Mouse (Mus musculus) macrophage (primary cell): ENCODE measurements around the gene Adgrl4. TPM values are rescaled to one million over a fixed set of nuclear protein-coding genes. Genes with fewer than 3 reads are reported as not detected.

Experiments
- H3K27ac ChIP-seq: fragments of 350-480 bp; formaldehyde crosslinking; 2 replicates; pipeline ENCODE4 v1.9.0; 2021
- H3K36me3 ChIP-seq: fragments of 350-480 bp; formaldehyde crosslinking; 2 replicates; pipeline ENCODE4 v1.9.0; 2021; ENCODE audit errors: inconsistent target
- H3K4me3 ChIP-seq: fragments of 350-480 bp; formaldehyde crosslinking; 2 replicates; pipeline ENCODE4 v1.9.0; 2021; ENCODE audit errors: inconsistent target
- H3K79me2 ChIP-seq: fragments of 350-480 bp; formaldehyde crosslinking; 2 replicates; pipeline ENCODE4 v1.9.0; 2021; ENCODE audit errors: inconsistent target
- WGBS: methylation state at CpG from one replicate; pipeline ENCODE4 v1.1.7; 2026; ENCODE audit warnings: inconsistent platforms; ENCODE audit not compliant: missing documents; 5-methylcytosine and 5-hydroxymethylcytosine counted together
- polyA plus RNA-seq: library from polyadenylated mRNA; stranded (reverse); fragments of 250-400 nt; gene quantifications from 3 replicates; pipeline ENCODE4 v1.2.4, GENCODE M21; 2018; ENCODE audit warnings: inconsistent platforms

The Adgrl4 gene
- polyA plus RNA-seq, 1 experiment from 2014 or later = 0.19 TPM

DNA sequence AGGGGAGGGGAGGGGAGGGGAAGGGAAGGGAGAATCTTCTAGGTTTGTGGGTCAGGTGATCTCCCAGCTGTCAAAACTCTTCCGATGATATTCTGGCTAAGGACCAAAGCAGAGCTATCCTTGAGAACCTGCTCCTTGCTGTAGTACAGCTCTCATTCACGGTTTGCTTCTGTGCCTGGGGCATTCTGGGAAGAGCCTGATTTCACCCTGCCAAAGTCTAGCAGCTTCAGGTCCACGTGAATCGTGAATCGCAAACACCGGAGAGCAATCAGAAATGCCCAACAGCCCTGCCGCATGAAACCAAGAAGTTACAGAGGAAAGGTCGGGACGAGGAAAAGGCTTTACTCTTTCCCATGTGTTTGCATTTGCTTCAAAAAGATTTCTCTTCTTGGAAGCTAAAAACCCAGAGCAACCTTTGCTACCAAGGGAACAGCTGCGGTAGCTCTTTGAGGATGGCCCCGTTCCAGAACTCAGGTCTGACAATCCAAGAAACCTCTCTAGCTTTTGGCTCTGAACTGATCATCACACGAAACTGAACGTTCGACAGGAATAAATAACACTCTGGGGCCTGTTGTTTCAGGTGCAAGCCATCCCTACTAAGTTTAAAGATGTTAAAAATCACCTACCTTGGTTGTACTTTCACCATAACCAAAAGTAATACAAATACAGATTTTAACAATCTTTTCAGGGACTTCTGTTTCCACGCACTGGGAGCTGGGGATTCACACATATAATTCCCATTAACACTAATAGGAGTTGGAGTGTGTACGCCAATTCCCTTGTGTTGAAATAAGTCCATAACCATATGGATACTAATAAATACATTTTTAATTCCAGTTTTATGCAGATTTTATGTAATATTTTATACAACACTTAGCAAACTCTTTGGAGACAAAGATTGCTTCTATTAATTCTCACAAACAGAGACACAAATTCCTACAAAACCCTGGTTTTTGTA, 128.3 kb downstream of the Adgrl4 start:
- H3K4me3 ChIP-seq = no peak overlapping the region
- H3K79me2 ChIP-seq = no peaks in the 10 kb centered on the region
- 83% methylated on average over 16 of the region's 16 CpGs for WGBS
- no peak overlapping the region for H3K27ac ChIP-seq
- H3K36me3 ChIP-seq = no peaks in the 10 kb centered on the region

DNA sequence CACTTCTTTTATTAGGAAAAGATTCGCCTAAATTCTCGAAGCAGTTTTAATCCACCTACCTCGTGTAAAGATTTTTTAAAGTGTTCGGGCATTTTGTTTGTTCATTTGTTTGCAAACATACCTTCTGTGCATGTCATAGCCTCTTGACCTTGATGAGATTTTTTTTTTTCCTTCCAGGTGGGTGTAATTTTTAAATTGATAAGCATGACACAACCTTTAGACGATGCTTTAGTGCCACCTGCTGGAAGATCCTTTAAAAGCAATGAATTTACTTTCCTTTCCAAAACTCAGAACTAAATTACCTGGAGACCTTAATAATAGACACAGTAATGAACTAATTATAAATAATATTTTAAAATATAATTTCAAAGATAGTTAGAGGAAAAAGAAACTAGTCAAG, 128.9 kb downstream of the Adgrl4 start:
- Histone ChIP-seq H3K4me3 (no peak overlapping the region), H3K36me3 (no peaks in the 10 kb centered on the region), H3K27ac (no peak overlapping the region), H3K79me2 (no peaks in the 10 kb centered on the region)
- WGBS = 73% methylated on average over 5 of the region's 5 CpGs

DNA sequence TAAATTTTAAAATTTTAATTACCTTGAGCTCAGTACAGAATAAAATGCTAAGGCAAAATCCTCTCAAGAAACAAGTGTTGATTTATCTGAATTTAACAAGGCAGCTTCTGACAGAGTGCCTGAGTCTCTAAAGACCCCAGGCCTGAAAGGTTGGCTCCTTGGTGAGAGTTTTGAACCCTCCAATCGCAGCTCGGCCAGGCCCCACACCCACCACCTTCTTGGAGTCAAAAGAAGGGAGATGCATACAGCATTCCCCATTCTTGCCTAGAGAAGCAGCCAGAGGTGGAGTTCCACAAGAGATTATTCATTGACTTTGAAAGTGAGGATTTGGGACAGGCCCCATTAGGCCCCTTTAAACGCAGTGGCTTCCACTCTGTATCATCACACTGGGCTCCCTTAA, 129.9 kb downstream of the Adgrl4 start:
- H3K36me3 ChIP-seq = no peaks in the 10 kb centered on the region
- 89% methylated on average over 3 of the region's 3 CpGs for WGBS
- H3K27ac ChIP-seq = no peak overlapping the region
- H3K4me3 ChIP-seq = no peak overlapping the region
- H3K79me2 ChIP-seq = no peaks in the 10 kb centered on the region

DNA sequence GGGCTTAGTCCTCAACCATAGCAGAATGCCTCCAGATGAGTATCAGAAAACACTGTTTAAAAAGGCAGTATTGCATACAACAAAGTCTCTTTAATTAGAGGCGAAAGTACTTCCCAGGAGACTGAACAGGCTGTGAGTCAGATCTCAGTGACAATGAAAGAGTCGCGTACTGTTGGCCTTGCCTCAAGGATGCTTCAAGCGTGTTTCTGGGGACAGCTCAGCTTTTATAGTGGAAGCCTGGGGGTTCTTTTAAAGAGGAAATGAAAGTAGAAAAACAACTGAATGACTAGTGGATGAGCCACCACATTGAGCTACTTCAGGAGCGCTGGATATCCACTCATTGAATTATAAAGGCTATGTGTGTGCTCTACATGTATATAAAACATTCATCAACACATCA, 134.4 kb downstream of the Adgrl4 start:
- Histone ChIP-seq H3K79me2 (no peaks in the 10 kb centered on the region), H3K4me3 (no peak overlapping the region), H3K27ac (no peak overlapping the region), H3K36me3 (no peaks in the 10 kb centered on the region)
- WGBS = 62% methylated on average over 5 of the region's 5 CpGs

DNA sequence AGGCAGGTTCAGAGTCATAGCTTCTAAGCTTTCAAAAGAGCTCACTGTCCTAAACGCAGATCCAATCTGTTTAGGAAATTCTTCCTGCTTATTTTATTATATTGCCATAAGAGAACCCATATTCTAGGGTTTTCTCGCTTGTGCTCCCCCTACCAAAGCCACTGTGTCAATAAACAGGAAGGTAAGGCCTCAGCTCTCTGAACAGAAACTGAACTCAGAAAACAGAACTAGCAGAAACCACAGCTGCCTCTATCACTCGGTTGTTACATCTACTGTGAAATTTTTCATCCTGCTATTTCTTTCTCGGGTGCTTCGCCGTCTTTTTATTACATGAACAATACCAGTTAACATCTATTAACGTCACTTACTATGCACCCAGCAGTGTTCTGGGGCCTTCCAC, 137.6 kb downstream of the Adgrl4 start:
- no peaks in the 10 kb centered on the region for H3K36me3 ChIP-seq
- 11% methylated on average over 7 of the region's 7 CpGs for WGBS
- no peaks in the 10 kb centered on the region for H3K79me2 ChIP-seq
- H3K27ac ChIP-seq = no peak overlapping the region
- no peak overlapping the region for H3K4me3 ChIP-seq

DNA sequence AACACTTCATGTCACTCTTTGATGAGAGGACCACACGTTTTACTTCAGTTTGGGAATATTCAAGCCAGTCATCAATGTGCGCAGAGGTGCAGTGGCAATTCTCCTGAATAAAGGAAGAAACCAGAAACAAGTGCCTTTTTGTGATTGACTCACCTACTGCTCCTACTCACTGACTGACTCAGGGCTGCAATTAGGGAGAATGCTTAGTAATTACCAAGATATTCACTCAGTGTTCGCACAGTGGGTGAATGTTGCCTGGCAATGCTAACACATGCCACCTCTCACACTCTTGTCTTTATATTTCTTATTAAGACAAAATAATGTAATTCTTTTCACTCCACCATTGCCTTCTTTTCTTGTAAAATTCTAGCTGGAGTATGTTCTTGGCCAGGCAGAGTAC, 138.5 kb downstream of the Adgrl4 start:
- no peaks in the 10 kb centered on the region for H3K79me2 ChIP-seq
- 78% methylated on average over 3 of the region's 3 CpGs for WGBS
- no peak overlapping the region for H3K27ac ChIP-seq
- H3K36me3 ChIP-seq = no peaks in the 10 kb centered on the region
- no peak overlapping the region for H3K4me3 ChIP-seq

DNA sequence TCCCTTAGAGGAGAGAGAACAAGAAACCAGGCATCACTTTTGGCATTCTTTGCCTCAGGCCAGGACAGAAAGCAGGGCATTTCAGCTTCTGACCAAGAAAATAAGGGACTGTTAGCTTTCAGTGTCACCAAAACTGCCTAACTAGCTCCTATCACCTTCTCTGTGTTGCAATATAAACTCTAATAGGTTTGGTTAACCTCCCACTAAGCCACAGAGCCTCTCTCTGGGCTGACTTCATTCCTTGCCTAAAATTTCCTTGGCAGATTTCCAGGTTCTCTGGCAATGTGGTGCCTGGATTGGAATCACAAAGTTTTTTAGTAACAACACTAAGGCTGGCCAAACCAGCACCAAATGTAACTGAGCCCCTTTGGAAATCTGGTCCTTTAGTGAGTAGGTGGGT, 154.2 kb downstream of the Adgrl4 start:
- no peak overlapping the region for H3K27ac ChIP-seq
- H3K79me2 ChIP-seq = no peaks in the 10 kb centered on the region
- H3K4me3 ChIP-seq = no peak overlapping the region
- no peaks in the 10 kb centered on the region for H3K36me3 ChIP-seq
